ENCODE assay signal across 14 mouse cellular contexts in genomic region chr1:91927536-91928315, GRCm38 (mm10).
"Had no signal": no experiment of that assay in that cellular context is flagged by ENCODE, and none has a peak within 500 bp of the region (broad histone marks: within the 10 kb centered on the region; RNA-seq: fewer than 3 reads in every experiment).

No protein-coding gene starts in this region.

- H3K27me3 ChIP-seq: liver, embryonic 12.5 days; neural tube, embryonic 15.5 days had no signal

- ATAC-seq: liver, embryonic 12.5 days had no signal

- H3K4me2 ChIP-seq: liver, embryonic 12.5 days; neural tube, embryonic 15.5 days had no signal

- H3K4me3 ChIP-seq: liver, embryonic 12.5 days; midbrain, embryonic 10.5 days; myocyte; neural tube, embryonic 15.5 days had no signal

- H3K9ac ChIP-seq: liver, embryonic 12.5 days; neural tube, embryonic 15.5 days had no signal

- DNase-seq: kidney, adult 9 months; kidney, postnatal 36 days; layer of hippocampus, adult 9-11 months; layer of hippocampus, postnatal 36 days; lung, postnatal 4 days; midbrain, embryonic 14.5 days; right cerebral cortex, adult 18-20 months; right cerebral cortex, postnatal 25 days; thymus, postnatal 14 days had no signal

- H3K4me1 ChIP-seq: liver, embryonic 12.5 days; midbrain, embryonic 10.5 days; neural tube, embryonic 15.5 days had no signal

- H3K27ac ChIP-seq: kidney, postnatal 0 days; liver, embryonic 12.5 days; midbrain, embryonic 10.5 days; neural tube, embryonic 15.5 days had no signal

- H3K9me3 ChIP-seq: liver, embryonic 12.5 days; midbrain, embryonic 10.5 days; neural tube, embryonic 15.5 days had no signal
